Mouse (Mus musculus): Measurements from ENCODE around the gene Vmn2r43. TPM values are rescaled to one million over a fixed set of nuclear protein-coding genes. Genes with fewer than 3 reads are reported as not detected.
"Not testable (repeated sequence)": the region's sequence is repeated elsewhere in the genome, so short reads cannot be mapped to it uniquely, and the experiment has no call there.

The Vmn2r43 gene
- polyA plus RNA-seq (2016; fragmentation: Nextera tagmentation; extraction: Ambion mirVana) = not detected in 2 replicates

DNA sequence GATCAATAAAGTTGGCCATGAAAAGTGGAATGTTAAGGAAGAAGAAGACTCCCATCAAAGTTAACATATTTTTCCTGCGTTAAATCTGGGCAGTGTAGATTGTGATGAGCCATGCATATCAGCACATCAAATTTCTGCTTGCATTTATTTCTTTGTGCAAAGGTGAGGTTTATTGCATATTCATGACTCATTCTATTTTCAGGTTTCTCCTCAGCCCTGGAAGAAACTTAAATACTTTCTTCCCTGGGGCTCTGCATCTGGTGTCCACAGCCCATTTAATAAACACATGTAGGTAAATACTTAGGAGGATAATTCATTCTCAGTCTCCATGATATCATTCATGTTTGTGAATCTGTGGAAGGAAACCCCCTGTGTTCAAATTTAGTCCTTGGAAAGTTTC lies at the start of gene Vmn2r43:
Gene Vmn2r43 (minus strand): TSS at position 101 of the 400 bp plus-strand sequence.
- not testable (repeated sequence) for H3K27me3 ChIP-seq; H3K4me3 ChIP-seq; H3K36me3 ChIP-seq; H3K4me2 ChIP-seq (replicated peaks); H3K27ac ChIP-seq; H3K9me3 ChIP-seq; H3K4me1 ChIP-seq; H3K9ac ChIP-seq; ATAC-seq (ENCODE audit: insufficient number of reproducible peaks, insufficient read depth, low FRiP score, low TSS enrichment)
- no CpG with 5 or more reads among the region's 1 CpGs for WGBS

DNA sequence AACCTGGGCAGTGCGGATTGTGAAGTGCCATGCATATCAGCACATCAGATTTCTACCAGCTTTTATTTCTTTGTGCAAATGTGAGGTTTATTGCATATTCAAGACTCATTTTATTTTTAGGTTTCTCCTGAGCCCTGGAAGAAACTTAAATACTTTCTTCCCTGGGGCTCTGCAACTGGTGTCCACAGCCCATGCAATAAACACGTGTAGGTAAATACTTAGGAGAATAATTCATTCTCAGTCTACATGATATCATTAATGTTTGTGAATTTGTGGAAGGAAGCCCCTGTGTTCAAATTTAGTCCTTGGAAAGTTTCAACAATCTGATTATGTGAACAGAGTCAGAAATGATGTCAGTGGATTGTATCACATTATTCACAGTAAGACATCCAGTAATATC lies 60.2 kb downstream of the Vmn2r43 start, which contains the start of gene Vmn2r42:
Gene Vmn2r42 (minus strand): TSS at position 101 of the 400 bp plus-strand sequence.
- ATAC-seq (ENCODE audit: insufficient number of reproducible peaks, insufficient read depth, low FRiP score, low TSS enrichment); H3K9ac ChIP-seq; H3K4me1 ChIP-seq; H3K27ac ChIP-seq; H3K9me3 ChIP-seq; H3K36me3 ChIP-seq; H3K4me2 ChIP-seq (replicated peaks); H3K27me3 ChIP-seq; H3K4me3 ChIP-seq: not testable (repeated sequence)
- no CpG with 5 or more reads among the region's 2 CpGs for WGBS

Other genes starting within 250 kb of the Vmn2r43 start
- gene Vmn2r41, start 98.9 kb downstream of the Vmn2r43 start, polyA plus RNA-seq (2016; fragmentation: Nextera tagmentation; extraction: Ambion mirVana) = not detected in 2 replicates
- gene Vmn2r42, start 60.3 kb downstream of the Vmn2r43 start, polyA plus RNA-seq (2016; fragmentation: Nextera tagmentation; extraction: Ambion mirVana) = not detected in 2 replicates
- not detected in 2 replicates for gene Vmn2r44, start 122.7 kb upstream of the Vmn2r43 start, polyA plus RNA-seq (2016; fragmentation: Nextera tagmentation; extraction: Ambion mirVana)
- not detected in 2 replicates for gene Vmn2r45, start 228.5 kb upstream of the Vmn2r43 start, polyA plus RNA-seq (2016; fragmentation: Nextera tagmentation; extraction: Ambion mirVana)